Mouse (Mus musculus) adrenal gland, postnatal 0 days (tissue): ENCODE data around the gene Serinc5. TPM values are rescaled to one million over a fixed set of nuclear protein-coding genes. Genes with fewer than 3 reads are reported as not detected.

ENCODE experiments used
- polyA plus RNA-seq: library from polyadenylated mRNA; unstranded; fragments of >200 nt; fragmentation: Nextera tagmentation; extraction: Ambion mirVana; gene quantifications from 2 replicates; pipeline ENCODE4 v1.2.1, GENCODE M21; 2015

Serinc5 gene
- polyA plus RNA-seq = 20.1 and 20.7 TPM in 2 replicates

DNA sequence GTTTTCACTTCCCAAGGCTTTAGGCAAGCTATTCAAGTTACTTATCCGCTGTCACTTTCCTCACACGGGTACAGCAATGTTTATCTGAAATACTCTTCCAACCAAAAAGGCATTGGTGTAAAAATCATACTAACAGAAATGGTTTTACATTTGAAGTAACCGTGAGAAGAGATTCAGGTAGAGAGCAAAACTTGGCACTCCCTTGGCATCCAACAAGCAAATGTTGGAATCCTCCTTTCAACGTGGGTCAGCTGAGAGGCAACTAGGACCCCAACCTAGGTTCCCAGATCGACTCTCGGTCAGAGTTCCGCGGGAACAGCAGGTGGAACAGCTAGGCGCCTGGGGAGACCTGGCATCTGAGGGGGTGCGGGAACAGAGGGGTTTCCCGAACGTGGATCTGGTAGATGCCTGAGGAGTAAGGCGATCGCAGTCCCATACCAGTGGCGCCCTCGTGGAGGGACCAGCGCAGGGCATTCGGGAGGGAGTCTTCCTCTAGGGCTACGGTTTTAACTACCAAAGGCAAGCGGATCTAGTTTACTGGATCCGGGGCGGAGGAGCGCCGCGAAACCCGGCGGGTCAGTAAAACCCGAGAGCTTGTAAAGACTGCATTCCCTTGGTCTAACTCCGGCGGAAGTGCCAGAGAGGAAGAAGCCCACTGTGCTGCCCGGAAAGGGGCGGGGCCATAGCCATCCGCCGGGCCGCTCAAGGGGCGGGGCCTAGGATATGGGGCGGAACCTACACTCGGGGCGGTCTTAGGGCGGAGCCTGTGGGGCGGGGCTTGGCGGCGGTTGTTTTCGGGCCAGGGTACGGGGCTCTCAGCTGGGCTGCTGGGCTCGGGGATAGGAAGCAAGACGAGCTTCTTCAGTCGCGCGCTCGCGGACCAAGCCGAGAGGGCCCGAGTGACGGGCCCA, at the start of gene Serinc5:
Gene Serinc5 (plus strand): TSS at position 781 of the 911 bp plus-strand sequence.

DNA sequence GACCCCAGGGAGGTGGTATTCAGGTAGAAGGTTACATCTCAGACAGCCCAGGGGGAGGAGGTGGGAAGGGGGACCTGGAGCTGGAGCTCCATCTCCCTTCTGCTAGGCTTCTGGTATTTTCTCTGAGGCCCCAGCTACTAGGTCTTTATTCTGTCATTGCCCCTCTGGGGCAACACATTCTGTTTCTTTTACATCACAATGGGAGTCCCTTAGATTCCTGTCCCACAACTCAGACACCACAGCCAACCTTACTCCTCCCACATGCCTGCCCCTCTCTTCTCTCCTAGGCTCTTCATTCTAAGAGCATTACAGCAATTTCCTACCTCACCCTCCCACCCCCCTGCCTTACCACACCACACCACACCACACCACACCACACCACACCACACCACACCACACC, 34.8 kb upstream of the Serinc5 start, which contains the start of gene Spz1:
Gene Spz1 (minus strand): TSS at position 101 of the 400 bp plus-strand sequence.

Other genes starting within 250 kb of the Serinc5 start
- 0.23 and 0.25 TPM in 2 replicates for gene Ankrd34b, start 185.2 kb upstream of the Serinc5 start, polyA plus RNA-seq
- gene Fam151b, start 127.1 kb upstream of the Serinc5 start, polyA plus RNA-seq = 0.38 and 0.41 TPM in 2 replicates
- 4.2 and 5.6 TPM in 2 replicates for gene Zfyve16, start 80.2 kb upstream of the Serinc5 start, polyA plus RNA-seq
- gene Spz1, start 34.9 kb upstream of the Serinc5 start, polyA plus RNA-seq = not detected in 2 replicates
- 4.3 and 5.5 TPM in 2 replicates for gene Thbs4, start 183.7 kb downstream of the Serinc5 start, polyA plus RNA-seq
- gene Mtx3, start 233.7 kb downstream of the Serinc5 start, polyA plus RNA-seq = 1.1 and 1.9 TPM in 2 replicates